Mouse (Mus musculus): ENCODE measurements around the gene Ranbp6.

Gene Ranbp6

DNA sequence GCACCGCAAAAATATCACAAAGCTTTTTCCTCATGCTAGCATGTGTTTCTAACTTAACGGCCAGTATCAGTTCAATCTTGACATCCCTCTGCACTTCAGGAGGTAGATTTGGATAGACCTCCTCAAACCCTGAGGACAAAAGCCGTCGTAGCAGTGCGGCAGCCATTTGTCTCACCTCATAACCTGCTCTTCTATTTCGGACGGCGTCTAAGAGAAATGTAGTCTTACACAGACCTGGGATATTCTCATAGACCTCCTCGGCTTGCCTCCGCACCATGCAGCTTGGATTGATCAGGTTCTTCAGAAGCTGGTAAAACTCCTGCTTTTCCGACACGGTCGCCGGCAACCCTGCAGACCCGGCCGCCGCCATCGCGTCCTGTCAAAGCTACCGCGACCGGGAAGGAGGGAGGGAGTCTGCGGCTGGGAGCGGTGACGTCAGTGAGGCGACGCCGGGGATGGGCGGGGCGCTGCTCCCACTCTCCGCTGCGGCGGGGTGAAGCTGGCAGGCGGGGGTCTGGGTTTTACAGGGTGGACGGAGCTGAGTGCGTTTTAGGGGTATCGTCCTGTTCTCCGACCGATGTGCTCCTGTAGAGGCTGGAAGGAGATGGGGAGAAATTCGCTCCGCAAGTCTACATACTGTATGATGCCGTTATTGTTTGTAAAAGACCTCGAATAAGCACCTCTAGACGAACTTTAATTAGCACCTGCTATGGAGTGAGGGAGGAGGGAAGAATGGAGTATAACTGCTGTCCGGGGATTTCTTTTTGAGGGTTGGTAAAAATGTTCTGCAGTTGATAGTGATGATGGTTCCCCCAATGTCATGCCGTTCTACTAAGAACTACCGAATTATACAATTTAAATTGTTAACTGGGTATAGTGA lies at the start of gene Ranbp6:
Gene Ranbp6 (minus strand): TSS at position 394 of the 880 bp plus-strand sequence.
- CTCF ChIA-PET = interaction anchor here (0.6 kb wide), 1 partner anchor 81 kb away, joined by 3 read pairs; no protein-coding TSS in a partner anchor

DNA sequence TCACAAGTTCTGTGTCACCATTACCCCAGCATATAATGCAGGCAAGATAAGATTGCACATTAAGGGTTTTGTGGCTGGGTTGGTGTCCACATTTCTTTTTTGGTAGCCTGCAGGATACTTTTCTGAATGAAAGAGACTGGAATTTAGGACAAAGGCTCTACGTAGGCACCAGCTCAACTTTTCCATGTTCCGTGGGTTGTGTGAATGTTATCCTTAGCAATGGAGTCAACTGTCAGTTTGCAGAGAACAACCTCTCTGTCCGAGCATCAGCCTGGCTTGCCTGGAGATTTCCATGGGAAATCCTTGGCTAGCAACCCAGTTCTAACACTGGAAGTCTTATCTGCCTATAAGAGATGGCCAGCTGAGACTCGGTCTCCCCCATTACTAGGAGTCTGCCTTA lies 48.0 kb upstream of the Ranbp6 start:
- CTCF ChIA-PET = no interaction called here

DNA sequence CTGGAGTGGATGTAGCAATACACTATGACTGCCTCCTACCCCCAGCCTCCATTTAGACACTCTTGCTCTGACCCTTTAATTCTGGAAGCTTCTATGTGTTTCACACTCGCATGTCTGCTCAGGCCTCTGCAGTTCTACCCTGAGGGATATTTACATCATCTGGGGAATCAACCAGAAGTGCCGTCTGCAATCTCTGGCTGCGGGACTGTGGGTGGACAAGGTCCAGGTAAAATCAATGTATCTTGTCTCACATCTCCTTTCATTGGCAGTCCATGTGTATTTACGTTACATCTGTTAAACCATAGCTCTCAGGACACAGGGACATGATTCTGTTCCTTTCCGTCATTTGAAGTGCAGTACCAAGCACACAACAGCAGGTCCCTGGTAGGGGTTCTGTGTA lies 44.5 kb upstream of the Ranbp6 start:
- CTCF ChIA-PET = no interaction called here

DNA sequence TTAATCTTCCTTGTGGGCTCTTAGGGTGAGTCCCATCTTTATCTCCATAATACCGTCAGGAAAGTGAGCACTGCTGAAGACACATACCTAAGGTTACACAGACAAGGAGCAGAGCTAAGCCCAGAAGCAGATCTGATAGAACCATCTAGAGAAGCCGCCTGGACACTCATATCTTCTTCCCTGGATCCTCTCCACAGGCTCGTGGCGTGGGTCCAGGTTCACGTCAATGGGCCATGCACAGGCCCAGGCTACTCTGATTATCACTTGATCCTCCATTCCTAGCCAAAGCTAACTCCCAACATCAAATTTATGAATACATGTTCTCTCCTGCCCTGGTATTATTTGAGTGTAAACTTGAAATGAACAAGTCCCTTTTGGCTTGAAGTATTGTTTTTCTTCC lies 40.9 kb upstream of the Ranbp6 start:
- CTCF ChIA-PET = no interaction called here

GRCm38 (mm10) chr19:29851036-29851690 lies 38.4 kb upstream of the Ranbp6 start:
- CTCF ChIA-PET = no interaction called here

DNA sequence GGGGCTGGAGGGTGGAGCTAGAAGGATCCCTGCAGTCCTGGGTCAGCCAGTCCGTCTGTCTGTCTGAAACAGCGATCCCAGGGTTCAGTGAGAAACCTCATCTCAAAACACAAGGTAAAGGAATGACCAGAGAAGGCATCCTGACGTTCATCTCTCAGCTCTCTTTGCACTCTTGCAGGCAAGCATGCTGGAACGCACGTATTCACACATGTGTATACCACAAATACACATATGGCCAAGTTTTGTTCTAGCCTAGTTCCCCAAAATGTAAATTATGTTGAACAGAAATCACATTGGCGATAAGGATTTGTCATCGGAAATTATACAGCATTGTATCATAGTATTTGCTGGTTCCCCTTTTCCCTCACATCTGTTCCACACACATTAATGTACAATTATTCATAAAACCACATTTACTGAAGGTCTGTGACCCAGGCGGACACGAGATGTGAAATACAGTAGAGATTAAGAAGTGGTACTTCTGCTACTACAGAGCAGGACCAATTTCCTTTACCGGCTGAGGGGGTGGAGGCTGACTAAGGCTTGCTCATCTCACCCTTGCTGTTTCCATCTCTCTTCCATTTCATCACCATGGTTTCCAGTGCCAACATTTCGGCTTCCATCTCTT lies 37.3 kb upstream of the Ranbp6 start:
- CTCF ChIA-PET = no interaction called here

DNA sequence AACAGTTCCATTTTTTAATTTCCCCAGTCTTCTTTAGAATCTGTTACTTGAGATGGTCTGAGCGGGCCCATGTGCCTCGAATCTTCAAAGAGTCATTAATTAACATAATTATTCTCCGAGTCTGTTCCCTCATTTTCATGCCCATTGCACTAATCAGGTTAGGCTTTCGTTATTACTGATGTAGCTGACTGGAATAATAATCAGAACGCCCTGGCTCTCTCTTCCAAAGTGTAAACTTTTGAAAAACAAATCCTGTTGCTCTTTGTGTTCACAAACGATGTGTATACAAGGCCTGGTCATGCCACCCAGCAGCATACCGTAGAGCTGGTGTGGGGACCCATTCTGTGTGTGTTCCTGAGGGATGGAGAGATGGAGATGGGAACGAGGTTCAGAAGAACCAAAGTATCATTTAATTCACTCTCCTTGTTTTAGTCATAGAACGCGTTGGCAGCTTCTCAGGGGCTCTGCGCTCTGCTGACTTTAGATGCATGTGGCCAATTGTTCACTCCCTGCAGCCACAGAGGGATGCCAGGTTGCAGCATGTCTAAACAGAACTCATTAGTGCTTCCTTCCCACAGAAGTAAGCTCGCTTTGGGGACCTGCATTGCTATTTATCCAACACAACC lies 31.4 kb upstream of the Ranbp6 start:
- CTCF ChIA-PET = no interaction called here

GRCm38 (mm10) chr19:29843641-29844035 lies 30.9 kb upstream of the Ranbp6 start:
- CTCF ChIA-PET = no interaction called here

DNA sequence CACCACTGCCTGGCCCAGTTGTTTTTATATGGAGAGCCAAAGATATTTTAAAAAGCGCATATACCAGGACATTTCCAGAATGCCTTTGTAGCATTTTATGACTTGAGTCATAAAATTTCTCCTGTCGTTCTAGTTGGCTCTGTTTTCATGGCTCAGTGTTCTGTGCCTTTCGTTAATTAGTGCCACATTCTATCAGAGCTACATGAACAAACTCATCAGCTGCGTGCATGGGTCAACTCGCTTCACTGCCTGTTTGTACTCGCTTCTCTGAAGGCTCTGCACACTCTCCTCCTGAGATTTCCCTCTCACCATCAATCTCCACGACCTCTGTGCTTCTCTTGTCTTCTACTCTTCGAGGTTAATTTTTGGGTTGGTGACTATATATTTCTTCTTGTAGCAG lies 30.2 kb upstream of the Ranbp6 start:
- CTCF ChIA-PET = no interaction called here

DNA sequence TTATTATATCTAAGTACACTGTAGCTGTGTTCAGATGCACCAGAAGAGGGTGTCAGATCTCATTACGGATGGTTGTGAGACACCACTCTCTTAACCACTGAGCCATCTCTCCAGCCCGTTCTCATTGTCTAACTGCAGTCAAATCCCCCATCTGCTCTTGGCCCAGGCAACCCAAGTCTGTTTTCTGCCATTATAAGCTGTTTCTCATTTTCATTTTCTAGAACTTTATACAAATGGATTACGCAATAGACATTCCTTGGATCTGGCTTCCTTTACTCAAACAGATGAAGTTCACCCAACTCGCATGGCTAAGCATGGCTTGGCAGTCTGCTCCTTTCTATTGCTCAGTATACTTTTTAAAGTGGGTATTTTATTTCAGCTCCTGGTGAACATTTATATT lies 27.9 kb upstream of the Ranbp6 start:
- CTCF ChIA-PET = no interaction called here

DNA sequence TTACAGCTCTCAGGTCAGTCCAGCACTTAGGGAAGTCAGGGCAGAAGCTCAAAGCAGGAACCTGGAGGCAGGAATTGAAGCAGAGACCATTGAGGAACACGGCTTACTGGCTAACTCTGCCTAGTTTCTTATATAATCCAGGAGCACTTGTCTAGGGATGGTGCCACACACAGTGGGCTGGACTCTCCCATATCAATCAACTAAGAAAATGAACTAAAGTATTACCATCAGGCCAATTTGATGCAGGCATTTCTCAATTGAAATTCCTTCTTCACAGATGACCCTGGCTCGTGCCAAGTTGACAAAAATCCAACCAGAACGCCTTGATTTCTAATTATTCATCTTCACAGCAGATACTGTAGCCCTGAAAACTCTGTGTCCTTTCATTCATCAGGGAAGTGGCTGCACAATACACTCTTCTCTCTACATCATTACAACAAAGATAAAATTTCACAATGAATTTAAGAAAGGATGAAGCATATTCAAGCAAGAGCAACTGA lies 25.9 kb upstream of the Ranbp6 start:
- CTCF ChIA-PET = no interaction called here

DNA sequence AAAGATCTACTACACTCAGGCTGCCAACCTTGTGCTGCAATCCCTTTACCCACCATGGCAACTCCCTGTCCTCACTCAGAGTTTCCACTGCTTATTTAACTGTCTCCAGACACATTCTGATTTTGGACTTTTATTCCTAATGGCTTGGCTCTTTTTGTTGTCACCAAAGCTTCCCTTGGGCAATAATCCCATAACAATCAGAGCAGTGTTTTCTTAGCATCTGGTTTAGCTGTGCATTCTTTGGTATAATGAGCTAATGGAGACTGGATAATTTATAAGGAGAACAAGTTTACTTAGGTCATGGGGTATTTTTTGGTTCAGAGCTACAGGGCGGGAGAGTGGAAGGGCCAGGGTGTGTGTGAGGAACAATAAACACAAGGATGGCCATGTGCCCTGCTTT lies 25.4 kb upstream of the Ranbp6 start:
- CTCF ChIA-PET = no interaction called here

DNA sequence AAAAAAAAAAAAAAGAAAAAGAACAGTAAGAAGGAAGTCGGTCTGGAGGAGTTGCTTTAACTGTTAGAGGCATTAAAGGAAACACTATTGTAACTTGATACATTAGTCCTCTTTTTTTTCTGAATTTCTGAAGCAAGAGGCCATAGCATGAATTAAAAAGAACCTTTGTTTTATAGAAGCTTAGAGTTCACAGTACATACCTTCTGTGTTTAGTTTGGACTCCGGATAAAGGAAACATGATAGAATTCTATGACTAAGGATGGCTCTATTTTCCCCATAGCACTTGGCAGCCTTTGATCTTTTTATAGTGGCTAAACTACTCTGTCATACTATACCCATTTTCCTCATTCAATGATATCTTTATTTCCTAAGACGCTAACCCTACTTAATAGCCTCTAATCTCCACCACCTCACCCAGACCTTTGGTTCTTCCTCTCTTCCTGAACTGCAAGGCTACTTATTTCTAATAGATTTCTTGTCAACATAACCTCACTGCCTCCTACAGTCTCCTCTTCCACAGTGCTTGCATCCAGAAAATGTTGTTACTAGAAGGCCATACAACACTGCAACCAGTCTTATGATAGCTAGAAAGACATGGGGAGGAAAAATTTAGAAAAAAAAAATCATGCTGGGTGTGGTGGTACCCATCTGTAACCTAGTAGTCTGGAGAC lies 22.7 kb upstream of the Ranbp6 start:
- CTCF ChIA-PET = interaction anchor here (0.7 kb wide), 1 partner anchor 12 kb away, joined by 14 read pairs; no protein-coding TSS in a partner anchor

GRCm38 (mm10) chr19:29830911-29831310 lies 18.1 kb upstream of the Ranbp6 start:
- CTCF ChIA-PET = no interaction called here

GRCm38 (mm10) chr19:29828558-29828957 lies 15.8 kb upstream of the Ranbp6 start:
- CTCF ChIA-PET = no interaction called here

GRCm38 (mm10) chr19:29826686-29827085 lies 13.9 kb upstream of the Ranbp6 start:
- CTCF ChIA-PET = interaction anchor here (1.0 kb wide), 1 partner anchor 379 kb away, joined by 3 read pairs; no protein-coding TSS in a partner anchor

- CTCF ChIA-PET = no interaction called here
Measured at GRCm38 (mm10) chr19:29825003-29825402, 12.2 kb upstream of the Ranbp6 start.

- CTCF ChIA-PET = interaction anchor here (0.6 kb wide), 1 partner anchor 11 kb away, joined by 14 read pairs; no protein-coding TSS in a partner anchor
Measured at GRCm38 (mm10) chr19:29824034-29824700, 11.4 kb upstream of the Ranbp6 start.

DNA sequence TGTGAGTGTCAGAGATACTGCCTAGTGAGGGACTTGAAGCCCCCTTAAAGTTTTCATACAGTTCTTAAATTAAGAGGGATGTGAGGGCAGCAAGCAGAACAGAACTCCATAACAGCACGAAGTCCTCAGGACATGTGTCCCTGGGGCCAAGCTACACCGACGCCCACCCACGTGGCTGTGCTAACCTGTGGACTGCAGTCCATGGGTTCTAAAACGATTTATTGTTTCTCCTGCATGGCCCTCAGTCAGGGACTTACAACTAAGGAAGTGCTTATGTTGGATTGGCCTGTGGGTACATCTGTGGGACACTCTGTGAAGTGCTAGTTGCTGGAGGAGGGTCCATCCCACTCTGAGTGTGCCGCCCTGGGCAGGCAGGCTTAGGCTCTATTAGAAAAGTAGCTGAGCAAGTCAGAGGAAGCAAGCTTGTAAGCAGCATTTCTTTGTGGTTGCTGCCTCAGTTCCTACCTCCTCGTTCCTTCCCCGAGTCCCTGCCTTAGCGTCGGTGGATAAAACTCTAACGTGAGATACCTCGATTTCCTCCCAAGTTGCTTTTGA lies 10.8 kb upstream of the Ranbp6 start:
- CTCF ChIA-PET = interaction anchor here (0.6 kb wide), 1 partner anchor 12 kb away, joined by 14 read pairs; no protein-coding TSS in a partner anchor

DNA sequence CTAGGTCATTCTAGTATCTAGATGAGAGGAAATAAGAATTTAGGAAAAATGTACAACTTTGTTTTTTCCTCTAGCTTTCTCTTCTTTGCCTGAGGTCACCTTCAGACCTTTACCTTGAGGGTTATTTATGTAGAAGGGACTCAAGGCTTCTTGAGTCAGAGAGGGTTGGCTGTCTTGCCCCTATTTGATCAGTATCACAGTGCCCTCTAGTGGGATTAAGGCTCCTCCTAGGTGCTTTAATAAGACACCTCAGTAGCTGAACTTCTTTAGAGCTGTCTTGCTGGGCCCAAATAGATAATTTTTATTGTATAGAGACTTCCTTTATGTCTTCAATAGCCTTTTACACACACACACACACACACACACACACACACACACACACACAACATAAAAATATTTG lies 8.2 kb upstream of the Ranbp6 start:
- CTCF ChIA-PET = interaction anchor here (0.7 kb wide), 1 partner anchor 288 kb away, joined by 3 read pairs; no protein-coding TSS in a partner anchor

Data from spleen, embryonic (tissue).